Mouse (Mus musculus): ENCODE measurements around the gene Onecut3.

DNA sequence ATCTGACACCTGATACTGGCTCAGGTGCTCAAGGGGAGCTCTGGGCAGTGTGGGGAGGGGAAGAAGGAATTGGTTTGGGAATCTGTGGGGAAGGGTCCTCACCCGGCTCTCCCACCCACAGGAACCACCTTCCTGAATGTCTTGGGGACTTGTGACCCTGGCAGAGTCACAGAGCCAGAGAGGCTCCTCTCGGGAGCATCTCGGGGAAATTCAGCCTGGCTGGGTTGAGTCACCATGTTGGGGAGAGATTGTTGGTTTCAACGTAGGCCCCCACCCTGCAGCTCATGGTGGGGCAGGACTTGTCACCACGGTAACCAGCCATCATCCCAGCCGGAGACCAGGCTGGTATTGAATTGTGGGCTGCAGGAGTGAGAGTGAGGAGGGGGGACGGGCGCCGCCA is 10.1 kb downstream of the Onecut3 start:
- TF ChIP-seq POLR2A (IDR thresholded peaks at IDR 0.05; ENCODE audit: borderline replicate concordance, control insufficient read depth, low read depth, low read length) (no peak), CTCF (IDR thresholded peaks at IDR 0.05; ENCODE audit: control insufficient read depth, insufficient read depth, low read length) (no peak)

All from bone marrow, adult 2 months (tissue).